Mouse (Mus musculus): ENCODE results near the gene Igfbp3. TPM values are rescaled to one million over a fixed set of nuclear protein-coding genes. Genes with fewer than 3 reads are reported as not detected.
A peak's percentile ranks its signal among the peaks of the same experiment; 100 is the strongest.

Gene Igfbp3
- polyA plus RNA-seq, 1 experiment from 2014 or later: 25.1 TPM

GRCm38 (mm10) chr11:7187472-7187871, 26.3 kb downstream of the Igfbp3 start:
- Histone ChIP-seq H3K4me3 (ENCODE audit: low read length) (no peak overlapping the region), H3K27me3 (replicated peaks; ENCODE audit: control insufficient read depth, insufficient read depth, low read length) (no peaks in the 10 kb centered on the region), H3K27ac (ENCODE audit: low read depth, low read length) (no peak overlapping the region), H3K4me1 (ENCODE audit: control insufficient read depth, insufficient read depth, low read depth, low read length) (peaks cover 1% of the 10 kb centered on the region; the same call in 1 of the 2 replicates), H3K36me3 (ENCODE audit: control insufficient read depth, insufficient read depth, low read length) (no peaks in the 10 kb centered on the region), H3K9ac (ENCODE audit: low read depth, low read length) (no peak overlapping the region), H3K9me3 (ENCODE audit: control insufficient read depth, low read length) (no peaks in the 10 kb centered on the region), H3K4me2 (ENCODE audit: low read length) (no peak overlapping the region)
- 69% methylated on average over 8 of the region's 8 CpGs for WGBS
- no peak for ATAC-seq

GRCm38 (mm10) chr11:7184420-7184819, 29.3 kb downstream of the Igfbp3 start:
- 40% methylated on average over 1 of the region's 1 CpGs for WGBS
- ATAC-seq: no peak
- no peak overlapping the region for H3K4me2 ChIP-seq (ENCODE audit: low read length)
- H3K4me3 ChIP-seq (ENCODE audit: low read length): no peak overlapping the region
- H3K9ac ChIP-seq (ENCODE audit: low read depth, low read length): no peak overlapping the region
- H3K4me1 ChIP-seq (ENCODE audit: control insufficient read depth, insufficient read depth, low read depth, low read length): peaks cover 4% of the 10 kb centered on the region
- no peaks in the 10 kb centered on the region for H3K36me3 ChIP-seq (ENCODE audit: control insufficient read depth, insufficient read depth, low read length)
- no peaks in the 10 kb centered on the region for H3K9me3 ChIP-seq (ENCODE audit: control insufficient read depth, low read length)
- no peak overlapping the region for H3K27ac ChIP-seq (ENCODE audit: low read depth, low read length)
- H3K27me3 ChIP-seq (replicated peaks; ENCODE audit: control insufficient read depth, insufficient read depth, low read length): no peaks in the 10 kb centered on the region

- no peak overlapping the region for H3K4me3 ChIP-seq (ENCODE audit: low read length)
- H3K4me1 ChIP-seq (ENCODE audit: control insufficient read depth, insufficient read depth, low read depth, low read length): peaks cover 4% of the 10 kb centered on the region
- H3K36me3 ChIP-seq (ENCODE audit: control insufficient read depth, insufficient read depth, low read length): no peaks in the 10 kb centered on the region
- ATAC-seq: peak; percentile 46; the same call in 1 of the 2 replicates
- H3K27ac ChIP-seq (ENCODE audit: low read depth, low read length): no peak overlapping the region
- WGBS: 23% methylated on average over 8 of the region's 8 CpGs
- H3K9ac ChIP-seq (ENCODE audit: low read depth, low read length): no peak overlapping the region; the same call in 1 of the 2 replicates
- no peak overlapping the region for H3K4me2 ChIP-seq (ENCODE audit: low read length)
- H3K27me3 ChIP-seq (replicated peaks; ENCODE audit: control insufficient read depth, insufficient read depth, low read length): no peaks in the 10 kb centered on the region
- H3K9me3 ChIP-seq (ENCODE audit: control insufficient read depth, low read length): no peaks in the 10 kb centered on the region
Measured at GRCm38 (mm10) chr11:7182409-7183042, 31.2 kb downstream of the Igfbp3 start.

- no peaks in the 10 kb centered on the region for H3K36me3 ChIP-seq (ENCODE audit: control insufficient read depth, insufficient read depth, low read length)
- H3K4me2 ChIP-seq (ENCODE audit: low read length): no peak overlapping the region
- WGBS: 85% methylated on average over 2 of the region's 2 CpGs
- H3K4me1 ChIP-seq (ENCODE audit: control insufficient read depth, insufficient read depth, low read depth, low read length): peaks cover 4% of the 10 kb centered on the region
- H3K4me3 ChIP-seq (ENCODE audit: low read length): no peak overlapping the region
- H3K27ac ChIP-seq (ENCODE audit: low read depth, low read length): no peak overlapping the region
- H3K9ac ChIP-seq (ENCODE audit: low read depth, low read length): no peak overlapping the region
- H3K9me3 ChIP-seq (ENCODE audit: control insufficient read depth, low read length): no peaks in the 10 kb centered on the region
- no peaks in the 10 kb centered on the region for H3K27me3 ChIP-seq (replicated peaks; ENCODE audit: control insufficient read depth, insufficient read depth, low read length)
- ATAC-seq: no peak
Measured at GRCm38 (mm10) chr11:7179276-7179675, 34.4 kb downstream of the Igfbp3 start.

GRCm38 (mm10) chr11:7178724-7179123, 35.0 kb downstream of the Igfbp3 start:
- Histone ChIP-seq H3K4me3 (ENCODE audit: low read length) (no peak overlapping the region), H3K4me2 (ENCODE audit: low read length) (no peak overlapping the region), H3K36me3 (ENCODE audit: control insufficient read depth, insufficient read depth, low read length) (no peaks in the 10 kb centered on the region), H3K9ac (ENCODE audit: low read depth, low read length) (no peak overlapping the region), H3K27me3 (replicated peaks; ENCODE audit: control insufficient read depth, insufficient read depth, low read length) (no peaks in the 10 kb centered on the region), H3K27ac (ENCODE audit: low read depth, low read length) (no peak overlapping the region), H3K4me1 (ENCODE audit: control insufficient read depth, insufficient read depth, low read depth, low read length) (peaks cover 4% of the 10 kb centered on the region), H3K9me3 (ENCODE audit: control insufficient read depth, low read length) (no peaks in the 10 kb centered on the region)
- ATAC-seq: no peak
- 69% methylated on average over 4 of the region's 4 CpGs for WGBS

GRCm38 (mm10) chr11:7173664-7174063, 40.1 kb downstream of the Igfbp3 start:
- no peaks in the 10 kb centered on the region for H3K27me3 ChIP-seq (replicated peaks; ENCODE audit: control insufficient read depth, insufficient read depth, low read length)

GRCm38 (mm10) chr11:7169645-7170044, 44.1 kb downstream of the Igfbp3 start:
- Histone ChIP-seq H3K27ac (ENCODE audit: low read depth, low read length) (no peak overlapping the region), H3K4me1 (ENCODE audit: control insufficient read depth, insufficient read depth, low read depth, low read length) (no peaks in the 10 kb centered on the region), H3K4me3 (ENCODE audit: low read length) (no peak overlapping the region), H3K4me2 (ENCODE audit: low read length) (no peak overlapping the region), H3K9me3 (ENCODE audit: control insufficient read depth, low read length) (no peaks in the 10 kb centered on the region), H3K27me3 (replicated peaks; ENCODE audit: control insufficient read depth, insufficient read depth, low read length) (no peaks in the 10 kb centered on the region), H3K9ac (ENCODE audit: low read depth, low read length) (no peak overlapping the region), H3K36me3 (ENCODE audit: control insufficient read depth, insufficient read depth, low read length) (peaks cover 4% of the 10 kb centered on the region)
- WGBS: 93% methylated on average over 1 of the region's 1 CpGs
- no peak for ATAC-seq

More at GRCm38 (mm10) chr11:7173664-7174063, 40.1 kb downstream of the Igfbp3 start:
- H3K27ac ChIP-seq (ENCODE audit: low read depth, low read length): no peak overlapping the region
- H3K9ac ChIP-seq (ENCODE audit: low read depth, low read length): no peak overlapping the region
- H3K9me3 ChIP-seq (ENCODE audit: control insufficient read depth, low read length): no peaks in the 10 kb centered on the region
- no peak overlapping the region for H3K4me2 ChIP-seq (ENCODE audit: low read length)
- no peaks in the 10 kb centered on the region for H3K36me3 ChIP-seq (ENCODE audit: control insufficient read depth, insufficient read depth, low read length)
- no peak for ATAC-seq
- H3K4me3 ChIP-seq (ENCODE audit: low read length): no peak overlapping the region
- 83% methylated on average over 6 of the region's 6 CpGs for WGBS
- no peaks in the 10 kb centered on the region for H3K4me1 ChIP-seq (ENCODE audit: control insufficient read depth, insufficient read depth, low read depth, low read length)

GRCm38 (mm10) chr11:7164416-7164815, 49.3 kb downstream of the Igfbp3 start:
- H3K36me3 ChIP-seq (ENCODE audit: control insufficient read depth, insufficient read depth, low read length): peaks cover 4% of the 10 kb centered on the region
- H3K27ac ChIP-seq (ENCODE audit: low read depth, low read length): no peak overlapping the region
- 28% methylated on average over 4 of the region's 4 CpGs for WGBS
- H3K4me2 ChIP-seq (ENCODE audit: low read length): no peak overlapping the region
- no peak overlapping the region for H3K9ac ChIP-seq (ENCODE audit: low read depth, low read length)
- no peak overlapping the region for H3K4me3 ChIP-seq (ENCODE audit: low read length)
- no peaks in the 10 kb centered on the region for H3K27me3 ChIP-seq (replicated peaks; ENCODE audit: control insufficient read depth, insufficient read depth, low read length)
- ATAC-seq: no peak
- no peaks in the 10 kb centered on the region for H3K9me3 ChIP-seq (ENCODE audit: control insufficient read depth, low read length)
- peaks cover 15% of the 10 kb centered on the region for H3K4me1 ChIP-seq (ENCODE audit: control insufficient read depth, insufficient read depth, low read depth, low read length)

GRCm38 (mm10) chr11:7161502-7162174, 52.1 kb downstream of the Igfbp3 start:
- Histone ChIP-seq H3K4me2 (ENCODE audit: low read length) (no peak overlapping the region), H3K9ac (ENCODE audit: low read depth, low read length) (no peak overlapping the region), H3K36me3 (ENCODE audit: control insufficient read depth, insufficient read depth, low read length) (no peaks in the 10 kb centered on the region; the same call in 1 of the 2 replicates), H3K27ac (ENCODE audit: low read depth, low read length) (no peak overlapping the region), H3K9me3 (ENCODE audit: control insufficient read depth, low read length) (no peaks in the 10 kb centered on the region), H3K4me1 (ENCODE audit: control insufficient read depth, insufficient read depth, low read depth, low read length) (peaks cover 15% of the 10 kb centered on the region), H3K27me3 (replicated peaks; ENCODE audit: control insufficient read depth, insufficient read depth, low read length) (no peaks in the 10 kb centered on the region), H3K4me3 (ENCODE audit: low read length) (no peak overlapping the region)
- ATAC-seq: peak; percentile 40
- WGBS: 79% methylated on average over 8 of the region's 8 CpGs
